Mouse (Mus musculus): ENCODE results near the gene Best3.

DNA sequence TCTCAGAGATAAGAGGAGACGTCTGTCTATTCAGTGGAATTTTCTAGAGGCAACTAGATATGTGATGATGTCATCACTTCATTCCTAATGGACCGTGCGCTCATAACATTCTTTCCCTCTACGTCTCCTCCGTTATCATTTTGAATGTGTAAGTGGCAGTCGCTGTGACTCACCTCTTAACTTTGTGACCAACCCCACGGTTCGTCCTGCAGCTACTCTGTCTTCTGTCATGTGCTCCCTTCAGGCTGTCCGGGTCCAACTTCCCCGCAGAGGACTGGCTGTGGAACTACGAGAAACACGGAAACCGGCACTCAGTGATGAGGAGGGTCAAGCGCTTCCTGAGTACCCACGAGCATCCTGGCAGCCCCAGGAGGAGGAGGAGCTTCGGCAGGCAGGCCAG lies 37.6 kb downstream of the Best3 start:
- no peak for TF ChIP-seq CTCF (IDR thresholded peaks at IDR 0.05; ENCODE audit: low read depth)
- no peak for TF ChIP-seq EP300 (IDR thresholded peaks at IDR 0.05; ENCODE audit: low read depth)
